Mouse (Mus musculus): ENCODE results near the gene Umps. TPM values are rescaled to one million over a fixed set of nuclear protein-coding genes. Genes with fewer than 3 reads are reported as not detected.
A peak's percentile ranks its signal among the peaks of the same experiment; 100 is the strongest.

The Umps gene
- polyA plus RNA-seq, 1 experiment from 2014 or later, result 77.4 TPM

DNA sequence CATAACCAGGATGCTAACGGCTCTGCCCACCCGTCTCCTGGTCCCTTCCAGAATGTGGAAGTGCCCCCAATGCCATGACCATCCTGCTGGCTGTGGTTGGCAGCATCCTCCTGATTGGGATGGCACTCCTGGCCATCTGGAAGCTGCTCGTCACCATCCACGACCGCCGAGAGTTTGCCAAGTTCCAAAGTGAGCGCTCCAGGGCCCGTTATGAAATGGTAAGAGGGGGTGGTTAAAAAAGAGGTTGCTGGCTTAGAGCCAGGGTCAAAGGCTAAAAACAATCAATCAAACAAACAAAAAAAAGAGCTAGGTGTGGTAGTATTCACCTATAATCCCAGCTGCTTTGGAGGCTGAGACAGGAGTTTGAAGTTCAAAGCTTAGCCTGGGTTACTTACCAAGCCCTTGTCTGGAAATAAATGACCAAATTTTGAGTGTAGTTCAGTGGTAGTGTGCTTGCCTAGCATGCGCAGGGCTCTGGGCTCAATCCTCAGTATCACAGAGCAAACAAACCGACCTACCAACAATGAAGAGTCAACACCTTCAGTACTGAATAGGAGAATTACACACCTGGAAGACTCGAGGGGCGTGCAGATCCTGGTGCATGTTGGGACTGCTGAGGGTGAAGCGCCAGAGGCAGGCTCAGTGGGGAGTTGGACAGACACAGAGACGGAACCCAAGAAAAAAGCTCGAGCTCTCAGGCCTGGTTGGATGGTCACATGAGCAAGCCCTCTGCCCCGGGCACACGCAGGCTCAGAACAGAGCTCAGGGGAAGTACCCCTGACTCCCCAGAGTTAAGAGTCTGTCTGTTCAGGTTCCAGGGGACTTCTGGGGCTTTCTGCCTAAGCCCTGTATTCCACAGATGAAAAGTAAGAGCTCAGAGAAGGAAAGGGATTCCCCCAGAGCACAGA, 18.9 kb downstream of the Umps start:
- H3K4me3 ChIP-seq (ENCODE audit: low read depth, low read length), result no peak overlapping the region
- H3K4me1 ChIP-seq (replicated peaks; ENCODE audit: control insufficient read depth, insufficient read depth, low read length), result no peaks in the 10 kb centered on the region
- no peak overlapping the region for H3K4me2 ChIP-seq (ENCODE audit: low read depth, low read length, severe bottlenecking)
- DNase-seq (ENCODE audit: low spot score), result peak; percentile 46
- ATAC-seq (replicated peaks; ENCODE audit: low FRiP score), result no peak
- H3K27ac ChIP-seq (ENCODE audit: low read depth, low read length), result no peak overlapping the region
- WGBS, result 89% methylated on average over 17 of the region's 17 CpGs
- no peaks in the 10 kb centered on the region for H3K9me3 ChIP-seq (ENCODE audit: control insufficient read depth, low read length)
- no peak overlapping the region for H3K9ac ChIP-seq (ENCODE audit: low read length)
- H3K27me3 ChIP-seq (ENCODE audit: control insufficient read depth, insufficient read depth, low read length), result no peaks in the 10 kb centered on the region
- 0 out of 2 replicates have a peak, but pooled peaks cover 2% of the 10 kb centered on the region for H3K36me3 ChIP-seq (ENCODE audit: control insufficient read depth, insufficient read depth, low read length)

DNA sequence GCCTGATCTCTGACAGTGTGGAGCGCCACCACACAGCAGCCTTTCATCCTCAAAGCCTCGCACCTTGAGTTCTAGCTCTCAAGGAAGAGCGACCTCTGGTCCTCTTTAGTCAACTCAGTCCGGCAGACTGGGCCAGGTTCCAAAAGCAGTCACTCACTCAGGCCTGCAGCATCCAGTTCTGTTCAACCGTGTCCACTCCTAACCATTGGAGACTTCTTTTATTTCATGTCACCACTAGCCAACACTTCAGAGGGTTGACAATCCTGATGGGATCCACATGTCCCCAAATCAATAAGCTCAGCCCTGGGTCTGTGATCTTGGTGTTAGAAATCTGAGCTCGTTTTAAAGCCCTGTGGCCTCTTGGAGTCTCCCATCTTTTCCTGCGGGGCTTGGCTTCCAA, 20.8 kb downstream of the Umps start:
- H3K36me3 ChIP-seq (ENCODE audit: control insufficient read depth, insufficient read depth, low read length), result no peaks in the 10 kb centered on the region

DNA sequence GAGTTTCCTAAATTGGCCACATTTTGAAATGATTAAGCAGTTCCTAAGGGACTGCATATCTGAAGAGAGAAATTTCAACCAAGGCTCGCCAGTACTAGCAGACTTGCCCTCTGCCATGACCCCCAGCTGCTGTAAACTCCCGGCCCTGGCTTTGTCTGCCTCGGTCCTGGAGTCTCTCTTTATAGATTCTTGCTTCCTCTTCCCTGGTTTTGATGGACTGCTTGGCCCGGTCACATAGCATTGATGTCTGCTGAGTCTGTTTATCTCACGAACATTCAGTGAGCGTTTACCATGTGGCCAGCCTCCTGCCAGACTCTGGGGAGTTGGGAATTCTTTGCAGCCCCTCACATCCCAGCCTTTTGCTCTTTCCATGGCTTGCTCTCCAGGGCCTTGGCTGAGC, 22.1 kb downstream of the Umps start:
- DNase-seq (ENCODE audit: low spot score) (no peak), ATAC-seq (replicated peaks; ENCODE audit: low FRiP score) (no peak)
- Histone ChIP-seq H3K27me3 (ENCODE audit: control insufficient read depth, insufficient read depth, low read length) (no peaks in the 10 kb centered on the region), H3K36me3 (ENCODE audit: control insufficient read depth, insufficient read depth, low read length) (no peaks in the 10 kb centered on the region), H3K4me1 (replicated peaks; ENCODE audit: control insufficient read depth, insufficient read depth, low read length) (peaks cover 3% of the 10 kb centered on the region; the same call in 1 of the 2 replicates), H3K9ac (ENCODE audit: low read length) (no peak overlapping the region), H3K4me3 (ENCODE audit: low read depth, low read length) (no peak overlapping the region), H3K9me3 (ENCODE audit: control insufficient read depth, low read length) (no peaks in the 10 kb centered on the region), H3K4me2 (ENCODE audit: low read depth, low read length, severe bottlenecking) (no peak overlapping the region), H3K27ac (ENCODE audit: low read depth, low read length) (no peak overlapping the region)
- WGBS, result 60% methylated on average over 6 of the region's 6 CpGs

More for the DNA sequence above, 20.8 kb downstream of the Umps start:
- no peaks in the 10 kb centered on the region for H3K27me3 ChIP-seq (ENCODE audit: control insufficient read depth, insufficient read depth, low read length)
- WGBS, result 81% methylated on average over 7 of the region's 7 CpGs
- H3K9ac ChIP-seq (ENCODE audit: low read length), result no peak overlapping the region
- no peak overlapping the region for H3K4me2 ChIP-seq (ENCODE audit: low read depth, low read length, severe bottlenecking)
- H3K27ac ChIP-seq (ENCODE audit: low read depth, low read length), result no peak overlapping the region
- ATAC-seq (replicated peaks; ENCODE audit: low FRiP score) (no peak), DNase-seq (ENCODE audit: low spot score) (no peak)
- no peaks in the 10 kb centered on the region for H3K9me3 ChIP-seq (ENCODE audit: control insufficient read depth, low read length)
- peaks cover 3% of the 10 kb centered on the region; the same call in 1 of the 2 replicates for H3K4me1 ChIP-seq (replicated peaks; ENCODE audit: control insufficient read depth, insufficient read depth, low read length)
- no peak overlapping the region for H3K4me3 ChIP-seq (ENCODE audit: low read depth, low read length)

DNA sequence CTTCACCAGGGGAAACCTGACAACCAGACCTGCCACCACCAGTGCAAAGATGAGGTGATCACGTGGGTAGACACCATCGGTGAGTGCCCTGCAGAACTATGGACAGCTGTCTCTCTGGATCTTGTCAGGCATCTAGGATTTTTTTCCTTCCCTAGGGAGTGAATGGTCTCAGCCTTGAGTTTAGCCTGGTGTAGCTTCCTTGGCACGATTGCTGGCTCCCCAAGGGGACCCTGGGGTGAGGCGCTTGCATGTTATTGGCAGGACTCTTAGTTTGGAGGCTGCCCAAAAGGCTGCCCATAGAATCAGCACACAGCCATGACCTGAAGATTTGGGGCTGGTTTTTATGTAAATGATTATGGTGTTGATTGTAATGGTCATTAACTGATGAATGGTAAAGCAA, 22.7 kb downstream of the Umps start:
- no peaks in the 10 kb centered on the region for H3K27me3 ChIP-seq (ENCODE audit: control insufficient read depth, insufficient read depth, low read length)
- H3K36me3 ChIP-seq (ENCODE audit: control insufficient read depth, insufficient read depth, low read length), result no peaks in the 10 kb centered on the region
- no peak overlapping the region for H3K4me3 ChIP-seq (ENCODE audit: low read depth, low read length)
- H3K27ac ChIP-seq (ENCODE audit: low read depth, low read length), result no peak overlapping the region
- H3K9ac ChIP-seq (ENCODE audit: low read length), result no peak overlapping the region
- H3K9me3 ChIP-seq (ENCODE audit: control insufficient read depth, low read length), result no peaks in the 10 kb centered on the region
- ATAC-seq (replicated peaks; ENCODE audit: low FRiP score) (no peak), DNase-seq (ENCODE audit: low spot score) (no peak)
- peaks cover 3% of the 10 kb centered on the region; the same call in 1 of the 2 replicates for H3K4me1 ChIP-seq (replicated peaks; ENCODE audit: control insufficient read depth, insufficient read depth, low read length)
- no peak overlapping the region for H3K4me2 ChIP-seq (ENCODE audit: low read depth, low read length, severe bottlenecking)
- WGBS, result 86% methylated on average over 4 of the region's 4 CpGs

DNA sequence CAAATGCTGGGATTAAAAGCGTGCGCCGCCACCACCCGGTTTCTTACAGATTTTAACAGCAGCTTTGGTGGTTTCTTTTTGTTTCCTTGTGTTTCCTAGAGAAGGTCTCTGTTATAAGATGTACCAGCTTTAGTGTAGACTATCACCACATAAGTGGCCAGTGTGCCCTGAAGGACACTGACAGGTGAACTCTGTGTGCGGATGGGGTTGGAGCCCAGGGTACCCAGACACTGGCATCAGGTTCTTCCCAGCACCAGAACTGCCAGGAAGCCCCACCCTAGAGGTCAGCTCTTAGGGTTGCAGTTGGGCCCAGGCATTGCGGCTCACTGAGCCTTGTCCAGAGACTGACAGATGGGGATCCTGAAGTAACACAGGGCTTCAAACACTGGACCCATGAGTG, 23.4 kb downstream of the Umps start:
- H3K4me3 ChIP-seq (ENCODE audit: low read depth, low read length), result no peak overlapping the region
- no peak overlapping the region for H3K4me2 ChIP-seq (ENCODE audit: low read depth, low read length, severe bottlenecking)
- H3K4me1 ChIP-seq (replicated peaks; ENCODE audit: control insufficient read depth, insufficient read depth, low read length), result peaks cover 3% of the 10 kb centered on the region; the same call in 1 of the 2 replicates
- ATAC-seq (replicated peaks; ENCODE audit: low FRiP score) (no peak), DNase-seq (ENCODE audit: low spot score) (no peak)
- no peaks in the 10 kb centered on the region for H3K36me3 ChIP-seq (ENCODE audit: control insufficient read depth, insufficient read depth, low read length)
- H3K9ac ChIP-seq (ENCODE audit: low read length), result no peak overlapping the region
- H3K27ac ChIP-seq (ENCODE audit: low read depth, low read length), result no peak overlapping the region
- no peaks in the 10 kb centered on the region for H3K27me3 ChIP-seq (ENCODE audit: control insufficient read depth, insufficient read depth, low read length)
- H3K9me3 ChIP-seq (ENCODE audit: control insufficient read depth, low read length), result no peaks in the 10 kb centered on the region
- WGBS, result 98% methylated on average over 6 of the region's 6 CpGs

DNA sequence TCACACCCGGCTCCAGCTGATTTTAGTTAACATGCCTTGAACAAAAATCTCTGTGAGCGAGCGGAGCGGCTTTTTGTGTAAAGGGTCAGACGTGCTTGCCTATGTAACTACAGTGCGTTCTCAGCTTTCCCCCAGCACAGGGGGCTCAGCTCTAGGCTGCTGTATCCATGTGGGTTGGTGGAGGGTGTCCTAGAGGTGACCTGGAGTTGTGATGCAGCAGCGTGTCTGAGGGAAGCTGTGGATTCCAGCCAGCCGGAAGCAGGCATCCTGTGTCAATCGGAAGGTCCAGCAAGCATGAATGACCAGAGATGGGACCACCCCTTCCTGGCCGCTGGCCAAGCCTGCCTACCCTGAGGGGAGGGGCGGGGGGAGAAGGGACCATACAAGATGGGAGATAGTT, 24.5 kb downstream of the Umps start:
- 69% methylated on average over 11 of the region's 11 CpGs for WGBS
- Histone ChIP-seq H3K36me3 (ENCODE audit: control insufficient read depth, insufficient read depth, low read length) (no peaks in the 10 kb centered on the region), H3K27me3 (ENCODE audit: control insufficient read depth, insufficient read depth, low read length) (no peaks in the 10 kb centered on the region), H3K9me3 (ENCODE audit: control insufficient read depth, low read length) (no peaks in the 10 kb centered on the region), H3K27ac (ENCODE audit: low read depth, low read length) (no peak overlapping the region), H3K4me3 (ENCODE audit: low read depth, low read length) (no peak overlapping the region), H3K4me1 (replicated peaks; ENCODE audit: control insufficient read depth, insufficient read depth, low read length) (peaks cover 3% of the 10 kb centered on the region; the same call in 1 of the 2 replicates), H3K4me2 (ENCODE audit: low read depth, low read length, severe bottlenecking) (no peak overlapping the region), H3K9ac (ENCODE audit: low read length) (no peak overlapping the region)
- DNase-seq (ENCODE audit: low spot score) (no peak), ATAC-seq (replicated peaks; ENCODE audit: low FRiP score) (no peak)

DNA sequence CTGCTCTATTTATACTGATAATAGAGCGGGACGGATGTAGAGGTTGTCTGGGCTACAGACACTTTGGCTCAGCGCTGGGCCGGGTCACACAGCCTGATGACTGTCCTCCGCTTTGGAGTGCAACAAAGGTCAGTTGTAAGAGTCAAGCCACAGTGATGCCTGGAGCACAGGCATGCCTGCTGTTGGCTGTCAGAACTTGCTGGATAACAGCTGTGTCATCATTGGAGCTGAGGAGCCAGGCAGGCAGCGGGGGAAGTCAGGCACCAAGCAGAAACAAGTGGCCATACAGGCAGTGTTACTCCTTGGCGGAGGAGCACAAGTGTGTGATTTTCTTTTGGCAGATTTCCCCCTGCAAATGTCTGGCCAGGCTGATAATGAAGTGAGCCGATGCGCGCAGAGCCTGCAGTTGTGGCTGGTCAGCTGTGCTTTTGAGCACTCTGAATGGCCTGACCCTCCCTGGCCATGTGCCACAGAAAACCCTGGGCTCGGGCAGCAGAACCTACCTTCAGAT, 25.5 kb downstream of the Umps start:
- no peak overlapping the region for H3K9ac ChIP-seq (ENCODE audit: low read length)
- no peaks in the 10 kb centered on the region for H3K27me3 ChIP-seq (ENCODE audit: control insufficient read depth, insufficient read depth, low read length)
- no peaks in the 10 kb centered on the region for H3K9me3 ChIP-seq (ENCODE audit: control insufficient read depth, low read length)
- H3K27ac ChIP-seq (ENCODE audit: low read depth, low read length), result no peak overlapping the region
- no peak for ATAC-seq (replicated peaks; ENCODE audit: low FRiP score)
- H3K4me1 ChIP-seq (replicated peaks; ENCODE audit: control insufficient read depth, insufficient read depth, low read length), result peaks cover 3% of the 10 kb centered on the region; the same call in 1 of the 2 replicates
- no peak overlapping the region for H3K4me2 ChIP-seq (ENCODE audit: low read depth, low read length, severe bottlenecking)
- no peak overlapping the region for H3K4me3 ChIP-seq (ENCODE audit: low read depth, low read length)
- DNase-seq (ENCODE audit: low spot score), result no peak
- 75% methylated on average over 11 of the region's 11 CpGs for WGBS
- no peaks in the 10 kb centered on the region for H3K36me3 ChIP-seq (ENCODE audit: control insufficient read depth, insufficient read depth, low read length)

GRCm38 (mm10) chr16:33940095-33940494, 26.7 kb downstream of the Umps start:
- no peaks in the 10 kb centered on the region for H3K27me3 ChIP-seq (ENCODE audit: control insufficient read depth, insufficient read depth, low read length)
- H3K4me3 ChIP-seq (ENCODE audit: low read depth, low read length), result no peak overlapping the region
- no peaks in the 10 kb centered on the region for H3K9me3 ChIP-seq (ENCODE audit: control insufficient read depth, low read length)
- H3K27ac ChIP-seq (ENCODE audit: low read depth, low read length), result no peak overlapping the region
- no peak overlapping the region for H3K4me2 ChIP-seq (ENCODE audit: low read depth, low read length, severe bottlenecking)
- ATAC-seq (replicated peaks; ENCODE audit: low FRiP score) (no peak), DNase-seq (ENCODE audit: low spot score) (no peak)
- WGBS, result 88% methylated on average over 5 of the region's 5 CpGs
- no peaks in the 10 kb centered on the region for H3K36me3 ChIP-seq (ENCODE audit: control insufficient read depth, insufficient read depth, low read length)
- peaks cover 3% of the 10 kb centered on the region; the same call in 1 of the 2 replicates for H3K4me1 ChIP-seq (replicated peaks; ENCODE audit: control insufficient read depth, insufficient read depth, low read length)
- no peak overlapping the region for H3K9ac ChIP-seq (ENCODE audit: low read length)

All from forebrain, embryonic 11.5 days (tissue).